Mouse (Mus musculus) left cerebral cortex, postnatal 10 days (tissue): ENCODE results near the gene Uap1l1. TPM values are rescaled to one million over a fixed set of nuclear protein-coding genes. Genes with fewer than 3 reads are reported as not detected.

Source experiments
- DNase-seq, 2 experiments: peaks; one replicate each; pipeline ENCODE4 v3.0.0; 2021 to 2022; ENCODE audit warnings: low spot score in 2 of 2, mixed read lengths in 1 of 2; ENCODE audit errors: extremely low spot score in 1 of 2
- intact Hi-C: fragments of 180-260 bp; cut with DNase I; formaldehyde crosslinking; loops from one replicate; pipeline ENCODE4 v1.15.1; 2025
- total RNA-seq, 2 experiments: library from RNA; stranded (reverse); gene quantifications; 2 replicates each; pipeline ENCODE4 v1.2.3; 2021

Uap1l1 gene
- total RNA-seq, 2 experiments from 2014 or later: 6.3 to 12.1 TPM

- intact Hi-C loops: no loop called here
- DNase-seq: no peak
Measured at GRCm38 (mm10) chr2:25372644-25373391, 7.3 kb upstream of the Uap1l1 start.

DNA sequence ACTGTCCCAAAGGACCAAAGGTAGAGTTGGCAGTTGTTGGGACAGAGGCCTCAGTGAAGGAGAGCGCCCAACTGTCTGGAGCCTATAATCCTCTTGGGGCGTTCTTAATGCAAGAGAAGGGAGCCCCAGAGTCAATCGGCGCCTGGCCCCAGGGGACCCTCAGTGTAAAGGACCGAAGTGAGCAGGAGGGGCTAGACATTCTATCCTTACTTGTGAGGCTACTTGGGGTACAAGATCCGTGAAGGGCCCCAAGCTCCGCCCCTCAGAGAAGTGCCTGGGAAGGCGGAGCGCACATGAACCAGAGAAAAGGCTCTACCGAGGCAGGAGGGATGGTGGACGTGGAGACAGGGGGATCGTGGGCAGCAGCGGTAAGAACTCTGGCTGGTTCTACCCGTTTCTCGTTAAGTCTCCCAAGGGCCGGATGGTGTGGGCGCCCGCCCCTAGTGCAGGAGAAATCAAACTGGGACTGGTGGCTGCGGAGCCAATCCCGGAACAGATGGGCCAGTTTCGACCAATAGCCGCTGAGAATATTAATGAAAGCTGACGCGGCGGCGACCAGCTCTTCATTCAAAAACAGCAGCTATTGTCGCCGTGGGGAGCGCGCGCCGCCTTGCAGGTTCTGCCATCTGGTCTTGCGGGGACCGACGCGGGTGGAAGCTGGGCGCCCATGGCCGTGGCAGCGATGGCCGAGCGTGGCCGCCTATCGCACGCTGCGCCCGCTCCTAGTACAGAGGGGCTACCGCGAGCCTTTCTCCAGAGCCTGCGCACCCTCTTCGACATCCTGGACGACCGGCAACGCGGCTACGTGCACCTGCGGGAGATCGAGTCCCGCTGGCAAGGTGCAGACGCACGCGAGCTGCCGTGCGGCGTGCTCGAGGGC is 6.5 kb upstream of the Uap1l1 start, which contains the start of gene Sapcd2:
TSS of gene Sapcd2 (plus strand) at position 558 of the 880 bp plus-strand sequence.
- intact Hi-C loops: no loop called here
- peak; percentile 89 to 90 for DNase-seq

DNA sequence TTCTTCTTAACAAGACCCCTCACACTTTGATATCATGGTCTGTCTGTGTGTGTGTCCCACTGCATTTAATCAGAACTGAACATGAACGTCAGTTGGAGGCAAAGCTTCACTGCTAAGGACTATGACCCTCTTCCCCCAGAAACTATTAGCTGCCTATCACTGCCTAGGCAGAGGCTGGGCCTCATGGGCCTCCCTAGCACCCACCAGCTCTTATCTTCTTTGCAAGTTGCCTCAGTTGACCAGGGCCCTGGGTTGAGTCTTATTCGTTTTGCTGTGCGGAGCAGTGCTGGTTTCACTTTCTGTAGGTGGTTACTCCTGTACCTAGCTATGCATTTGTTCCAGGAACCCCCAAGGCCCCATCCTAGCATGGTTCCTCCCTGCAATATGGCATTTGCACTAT is 4.5 kb upstream of the Uap1l1 start:
- intact Hi-C loops: no loop called here
- DNase-seq: no peak

DNA sequence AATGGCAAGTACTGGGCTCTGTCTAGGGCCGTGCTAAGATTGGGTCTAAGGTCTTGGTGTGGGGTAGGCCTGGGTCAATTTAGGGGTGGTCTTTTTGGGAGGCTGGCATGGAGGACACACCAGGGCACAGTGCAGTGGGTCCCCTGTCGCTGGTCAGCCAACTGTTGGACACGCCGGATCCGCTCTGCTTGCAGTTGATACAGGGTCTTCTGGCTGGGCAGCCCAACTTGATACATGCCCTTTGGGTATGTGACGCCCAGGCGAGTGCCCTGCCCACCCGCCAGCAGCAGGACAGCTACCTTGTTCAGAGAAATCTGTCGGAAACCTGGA is 756 bp downstream of the Uap1l1 start:
- DNase-seq: no peak
- intact Hi-C loops: no loop called here

GRCm38 (mm10) chr2:25364313-25364712 is 1.2 kb downstream of the Uap1l1 start:
- intact Hi-C loops: no loop called here
- no peak for DNase-seq

- no peak for DNase-seq
- intact Hi-C loops: no loop called here
Measured at GRCm38 (mm10) chr2:25363478-25364178, 1.9 kb downstream of the Uap1l1 start.

- no peak for DNase-seq
- intact Hi-C loops: no loop called here
Measured at GRCm38 (mm10) chr2:25359848-25360247, 5.6 kb downstream of the Uap1l1 start.

DNA sequence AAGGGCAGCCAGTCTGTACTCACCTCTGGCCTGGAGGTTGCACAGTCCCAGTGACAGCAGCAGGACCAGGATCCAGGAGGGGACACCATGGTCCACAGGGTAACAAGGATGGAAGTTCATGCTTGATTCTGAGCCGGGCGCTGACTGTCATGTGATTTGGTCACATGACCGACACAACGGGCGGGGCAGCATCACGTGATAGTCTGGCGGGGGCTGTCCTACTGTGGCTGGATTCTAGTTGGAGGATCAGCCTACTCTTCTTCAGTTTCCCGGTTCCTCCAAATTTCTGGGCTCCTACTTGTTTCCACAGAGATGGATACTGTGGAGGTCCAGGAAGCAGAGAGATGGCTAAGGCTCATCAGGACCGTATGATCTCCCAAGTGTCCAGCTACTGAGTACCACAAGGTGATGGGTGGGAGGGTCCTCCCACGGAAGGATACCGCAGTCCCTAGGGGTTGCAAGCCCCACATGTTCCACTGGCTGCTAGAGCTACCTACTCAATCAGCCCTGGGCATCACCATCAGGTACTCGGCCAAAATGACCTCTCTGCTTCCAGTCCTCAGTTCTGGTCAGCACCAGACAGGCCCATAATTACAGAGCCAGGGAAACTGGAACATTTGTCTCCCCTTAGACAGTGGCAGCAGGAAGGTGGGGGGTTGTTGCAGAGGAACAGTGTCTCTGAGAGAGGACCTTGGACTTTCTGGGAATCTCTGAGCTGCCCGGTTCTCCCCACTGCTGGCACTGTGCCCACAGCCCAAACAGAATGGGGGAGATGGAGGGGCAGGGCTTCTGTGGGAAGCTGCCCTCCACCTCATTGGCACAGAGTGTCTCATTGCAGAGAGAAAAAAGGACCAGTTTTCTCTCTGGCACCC is 9.0 kb downstream of the Uap1l1 start, which contains the start of gene Dpp7:
TSS of gene Dpp7 (minus strand) at position 152 of the 872 bp plus-strand sequence.
- intact Hi-C loops: no loop called here
- DNase-seq: peak; percentile 83 to 90

- intact Hi-C loops: no loop called here
- no peak for DNase-seq
Measured at GRCm38 (mm10) chr2:25355419-25356066, 9.9 kb downstream of the Uap1l1 start.

DNA sequence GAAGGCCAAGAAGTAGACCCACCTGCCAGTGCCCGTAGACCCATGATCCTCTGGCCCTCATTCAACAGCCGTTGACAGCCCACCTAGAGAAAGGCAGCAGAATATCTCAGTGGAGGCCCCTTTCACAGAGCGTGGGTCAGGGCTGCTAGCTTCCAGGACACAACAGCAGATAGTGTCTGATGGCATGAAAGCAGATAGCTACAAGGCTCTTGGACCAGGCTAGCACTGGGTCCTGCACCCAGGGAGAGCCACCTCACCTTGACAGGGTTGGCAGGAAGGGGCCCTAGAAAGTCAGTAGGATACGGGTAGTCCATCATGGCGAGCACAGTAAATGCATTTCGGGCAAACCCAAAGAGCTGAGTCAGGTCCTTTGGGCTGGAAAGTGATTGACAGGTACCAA is 11.3 kb downstream of the Uap1l1 start:
- intact Hi-C loops: no loop called here

GRCm38 (mm10) chr2:25350701-25351100 is 14.8 kb downstream of the Uap1l1 start:
- intact Hi-C loops: no loop called here
- DNase-seq: no peak

More for the DNA sequence above, 11.3 kb downstream of the Uap1l1 start:
- DNase-seq: no peak

DNA sequence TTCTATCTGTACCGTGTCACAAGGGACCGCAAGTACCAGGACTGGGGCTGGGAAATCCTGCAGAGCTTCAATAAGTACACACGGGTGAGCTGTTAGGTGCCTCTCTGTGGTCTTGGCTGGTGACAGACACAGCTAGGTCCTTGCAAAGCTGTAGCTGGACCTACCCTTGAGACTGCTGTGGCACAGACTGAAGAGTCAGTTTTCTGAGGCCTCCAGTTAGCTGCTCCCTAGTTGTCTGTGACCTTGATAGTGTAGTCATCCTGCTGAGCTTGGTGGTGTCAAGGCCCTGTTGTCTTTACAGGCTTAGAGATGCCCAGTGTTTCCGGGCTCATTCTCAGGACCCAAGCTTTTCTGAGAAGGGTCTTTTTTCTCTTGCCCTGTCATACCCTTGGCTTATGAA is 16.0 kb downstream of the Uap1l1 start:
- no peak for DNase-seq
- intact Hi-C loops: no loop called here

- intact Hi-C loops: no loop called here
- no peak for DNase-seq
Measured at GRCm38 (mm10) chr2:25348162-25348561, 17.3 kb downstream of the Uap1l1 start.

DNA sequence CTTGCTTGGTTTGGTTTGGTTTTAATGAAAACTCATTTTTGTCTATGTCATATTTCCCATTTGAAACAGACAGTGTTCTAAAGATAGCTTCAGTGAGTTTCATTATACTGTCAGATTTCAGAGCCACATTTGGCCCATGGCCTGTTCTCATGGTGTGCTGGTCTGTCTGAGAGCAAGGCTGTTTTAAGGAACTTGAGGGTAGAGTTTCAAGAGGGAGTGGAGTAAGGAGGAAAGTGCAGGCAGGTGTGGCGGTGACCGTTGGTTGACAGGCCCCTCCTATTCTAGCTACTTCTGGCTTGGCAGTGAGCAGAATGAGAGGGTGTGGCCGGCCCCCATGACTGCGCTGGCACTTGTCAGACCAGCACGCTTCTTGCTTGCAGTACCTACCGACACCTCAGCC is 27.2 kb downstream of the Uap1l1 start:
- intact Hi-C loops: no loop called here
- no peak for DNase-seq

- intact Hi-C loops: no loop called here
- no peak for DNase-seq
Measured at GRCm38 (mm10) chr2:25333569-25333968, 31.9 kb downstream of the Uap1l1 start.

GRCm38 (mm10) chr2:25332286-25333160 is 33.0 kb downstream of the Uap1l1 start, which contains the start of gene Man1b1:
Gene Man1b1 (plus strand): TSS chr2:25332338.
- peak; percentile 99 for DNase-seq
- intact Hi-C loops: no loop called here

GRCm38 (mm10) chr2:25331470-25331869 is 34.0 kb downstream of the Uap1l1 start:
- no peak for DNase-seq
- intact Hi-C loops: no loop called here
